Mouse (Mus musculus): ENCODE data around the gene Gm10715.
"Not testable (repeated sequence)": the region's sequence is repeated elsewhere in the genome, so short reads cannot be mapped to it uniquely, and the experiment has no call there.

Gene Gm10715

GRCm38 (mm10) chr9:3036577-3036976, at the start of gene Gm10715:
TSS of gene Gm10715 (plus strand) at chr9:3036877.
- not testable (repeated sequence) for DNase-seq

GRCm38 (mm10) chr9:3000445-3000972, 36.2 kb upstream of the Gm10715 start, which contains the start of gene Gm10722:
TSS of gene Gm10722 (plus strand) at chr9:3000922.
- DNase-seq: peak; percentile 34

- peak; percentile 36 for DNase-seq
These were observed 35.7 kb upstream of the Gm10715 start for GRCm38 (mm10) chr9:3001006-3001405.

- DNase-seq: peak; percentile 100
These were observed 34.6 kb upstream of the Gm10715 start for GRCm38 (mm10) chr9:3001948-3002659.

- peak; percentile 80 for DNase-seq
These were observed 33.8 kb upstream of the Gm10715 start, which contains the start of gene Gm11168 for GRCm38 (mm10) chr9:3002794-3003396. TSS of gene Gm11168 (plus strand) at chr9:3003346.

- not testable (repeated sequence) for DNase-seq
These were observed 30.5 kb upstream of the Gm10715 start for GRCm38 (mm10) chr9:3006179-3006578.

- not testable (repeated sequence) for DNase-seq
These were observed 30.0 kb upstream of the Gm10715 start for GRCm38 (mm10) chr9:3006636-3007035.

GRCm38 (mm10) chr9:3007272-3007671, 29.4 kb upstream of the Gm10715 start:
- peak; percentile 38 for DNase-seq

- not testable (repeated sequence) for DNase-seq
These were observed 27.3 kb upstream of the Gm10715 start for GRCm38 (mm10) chr9:3009331-3009730.

GRCm38 (mm10) chr9:3012054-3012621, 24.5 kb upstream of the Gm10715 start:
- not testable (repeated sequence) for DNase-seq

- DNase-seq: not testable (repeated sequence)
These were observed 23.9 kb upstream of the Gm10715 start, which contains the start of gene Gm10721 for GRCm38 (mm10) chr9:3012733-3013279. TSS of gene Gm10721 (plus strand) at chr9:3013140.

- DNase-seq: not testable (repeated sequence)
These were observed 21.3 kb upstream of the Gm10715 start, which contains the start of gene Gm10720 for GRCm38 (mm10) chr9:3015354-3015753. TSS of gene Gm10720 (plus strand) at chr9:3015654.

- DNase-seq: peak; percentile 58
These were observed 20.8 kb upstream of the Gm10715 start for GRCm38 (mm10) chr9:3015896-3016295.

GRCm38 (mm10) chr9:3017108-3017507, 19.6 kb upstream of the Gm10715 start, which contains the start of gene Gm10719:
TSS of gene Gm10719 (plus strand) at chr9:3017408.
- DNase-seq: not testable (repeated sequence)

GRCm38 (mm10) chr9:3018944-3019343, 17.7 kb upstream of the Gm10715 start:
- DNase-seq: peak; percentile 100

GRCm38 (mm10) chr9:3019835-3020727, 16.6 kb upstream of the Gm10715 start:
- DNase-seq: peak; percentile 96

GRCm38 (mm10) chr9:3022316-3023008, 14.2 kb upstream of the Gm10715 start:
- DNase-seq: peak; percentile 44

- DNase-seq: peak; percentile 75
These were observed 13.2 kb upstream of the Gm10715 start, which contains the start of gene Gm10718 for GRCm38 (mm10) chr9:3023312-3023984. TSS of gene Gm10718 (plus strand) at chr9:3023547.

- not testable (repeated sequence) for DNase-seq
These were observed 12.6 kb upstream of the Gm10715 start for GRCm38 (mm10) chr9:3023985-3024648.
